Mouse (Mus musculus) E14TG2a.4 (cell line): Measurements from ENCODE around the gene Itpr2.

Source experiments
- CTCF ChIP-seq: conservative IDR thresholded peaks from 2 replicates; pipeline ENCODE4 v1.5.1; 2014; ENCODE audit warnings: low read length
- NANOG ChIP-seq: IDR thresholded peaks from 2 replicates; pipeline ENCODE4 v1.6.1; 2014; ENCODE audit warnings: borderline replicate concordance, low read length, mixed read lengths

GRCm38 (mm10) chr6:146347568-146347967, 154.5 kb downstream of the Itpr2 start:
- TF ChIP-seq CTCF (no peak), NANOG (no peak)
